Mouse (Mus musculus) gastrocnemius, adult 2 months (tissue): Measurements from ENCODE around the gene Gm10226. TPM values are rescaled to one million over a fixed set of nuclear protein-coding genes. Genes with fewer than 3 reads are reported as not detected.
"Not testable (repeated sequence)": the region's sequence is repeated elsewhere in the genome, so short reads cannot be mapped to it uniquely, and the experiment has no call there.

ENCODE experiments used
- DNase-seq: peaks from one replicate; pipeline ENCODE4 v3.0.0; 2022
- H3K27ac ChIP-seq: fragments of 200-600 bp; 2 replicates; pipeline ENCODE4 v1.8.1; 2022; ENCODE audit warnings: mild to moderate bottlenecking
- H3K4me3 ChIP-seq: fragments of 200-600 bp; 2 replicates; pipeline ENCODE4 v1.8.1; 2022; ENCODE audit warnings: mild to moderate bottlenecking, moderate library complexity
- CTCF ChIP-seq: fragments of 200-600 bp; IDR thresholded peaks from 2 replicates; pipeline ENCODE4 v1.8.1; 2022; ENCODE audit warnings: antibody characterized with exemption, mild to moderate bottlenecking, moderate library complexity
- intact Hi-C: fragments of 180-260 bp; cut with DNase I; formaldehyde crosslinking; loops from one replicate; pipeline ENCODE4 v1.15.1; 2025
- long read RNA-seq, 2 experiments: library from polyadenylated mRNA; stranded (forward); transcript quantifications; one replicate each; pipeline ENCODE4 v2.0.0; 2021
- total RNA-seq, 2 experiments: library from RNA; stranded (reverse); gene quantifications; 2 replicates each; pipeline ENCODE4 v1.2.3; 2021

The Gm10226 gene
- total RNA-seq = not detected
- long read RNA-seq, experiment 1 = 0 reads
- long read RNA-seq, experiment 2 = 0 reads

GRCm38 (mm10) chr17:21691560-21691959 lies at the start of gene Gm10226:
Gm10226 (plus strand) TSS chr17:21691860.
- intact Hi-C loops = no loop called here
- H3K4me3 ChIP-seq = no peak within 1 kb of the TSS
- no peak for DNase-seq
- H3K27ac ChIP-seq = no peak within 1 kb of the TSS
- TF ChIP-seq CTCF = no peak

- Histone ChIP-seq H3K4me3 (no peak overlapping the region), H3K27ac (no peak overlapping the region)
- no peak for DNase-seq
- TF ChIP-seq CTCF = no peak
- intact Hi-C loops = loop anchor here (2.0 kb wide), 1 partner anchor 30 kb away; no protein-coding TSS in a partner anchor
Observed at GRCm38 (mm10) chr17:21648791-21649190, 42.9 kb upstream of the Gm10226 start.

- Histone ChIP-seq H3K4me3 (peak overlapping the region; percentile 70), H3K27ac (peak overlapping the region; percentile 78)
- intact Hi-C loops = loop anchor here (2.0 kb wide), 1 partner anchor 29 kb away; no protein-coding TSS in a partner anchor
- no peak for DNase-seq
- TF ChIP-seq CTCF = peak; percentile 43
Observed at GRCm38 (mm10) chr17:21649936-21650335, 41.7 kb upstream of the Gm10226 start.

GRCm38 (mm10) chr17:21650364-21650907 lies 41.2 kb upstream of the Gm10226 start, which contains the start of gene Zfp983:
Zfp983 (plus strand) TSS chr17:21650624.
- peak within 1 kb of the TSS; percentile 70 for H3K4me3 ChIP-seq
- intact Hi-C loops = not testable (repeated sequence)
- peak within 1 kb of the TSS; percentile 78 for H3K27ac ChIP-seq
- DNase-seq = peak; percentile 78

GRCm38 (mm10) chr17:21678826-21679225 lies 12.8 kb upstream of the Gm10226 start:
- intact Hi-C loops = loop anchor here (2.0 kb wide), 1 partner anchor 30 kb away; no protein-coding TSS in a partner anchor
- H3K4me3 ChIP-seq, DNase-seq, H3K27ac ChIP-seq: not testable (repeated sequence)

GRCm38 (mm10) chr17:21679273-21680018 lies 12.2 kb upstream of the Gm10226 start:
- peak; percentile 86 for DNase-seq
- peak; percentile 71 for TF ChIP-seq CTCF
- Histone ChIP-seq H3K27ac (peak overlapping the region; percentile 86), H3K4me3 (peak overlapping the region; percentile 79)
- intact Hi-C loops = loop anchor here (2.0 kb wide), 1 partner anchor 31 kb away; no protein-coding TSS in a partner anchor

GRCm38 (mm10) chr17:21680019-21680376 lies 11.7 kb upstream of the Gm10226 start:
- DNase-seq, intact Hi-C loops: not testable (repeated sequence)
- Histone ChIP-seq H3K4me3 (peak overlapping the region; percentile 79), H3K27ac (peak overlapping the region; percentile 86)

GRCm38 (mm10) chr17:21693342-21693741 lies 1.7 kb downstream of the Gm10226 start:
- no peak for DNase-seq
- TF ChIP-seq CTCF = no peak
- H3K27ac ChIP-seq = no peak overlapping the region
- H3K4me3 ChIP-seq = no peak overlapping the region
- intact Hi-C loops = no loop called here

GRCm38 (mm10) chr17:21696073-21696472 lies 4.4 kb downstream of the Gm10226 start:
- intact Hi-C loops = no loop called here
- H3K27ac ChIP-seq = no peak overlapping the region
- no peak overlapping the region for H3K4me3 ChIP-seq
- no peak for TF ChIP-seq CTCF
- no peak for DNase-seq

- H3K4me3 ChIP-seq = no peak overlapping the region
- DNase-seq = no peak
- no peak overlapping the region for H3K27ac ChIP-seq
- intact Hi-C loops = loop anchor here (10.0 kb wide), 1 partner anchor 262 kb away; the partner anchor contains the start of genes Zfp942 and Zfp943
- TF ChIP-seq CTCF = no peak
Observed at GRCm38 (mm10) chr17:21702281-21703240, 10.9 kb downstream of the Gm10226 start.

- intact Hi-C loops = loop anchor here (10.0 kb wide), 1 partner anchor 261 kb away; the partner anchor contains the start of genes Zfp942 and Zfp943
- no peak for TF ChIP-seq CTCF
- H3K27ac ChIP-seq = no peak overlapping the region
- DNase-seq = no peak
- H3K4me3 ChIP-seq = no peak overlapping the region
Observed at GRCm38 (mm10) chr17:21703414-21703813, 11.8 kb downstream of the Gm10226 start.

- TF ChIP-seq CTCF = no peak
- Histone ChIP-seq H3K27ac (peak within 1 kb of the TSS; percentile 87), H3K4me3 (peak within 1 kb of the TSS; percentile 73)
- intact Hi-C loops = loop anchor here (10.0 kb wide), 1 partner anchor 257 kb away; the partner anchor contains the start of genes Zfp942 and Zfp943
- DNase-seq = peak; percentile 82
Observed at GRCm38 (mm10) chr17:21707343-21707996, 15.8 kb downstream of the Gm10226 start, which contains the start of gene Zfp760. Zfp760 (plus strand) TSS chr17:21707741.
